Mouse (Mus musculus) thymus, postnatal 14 days (tissue): ENCODE data around the gene Cep85l.

Source experiments
- DNase-seq: peaks from one replicate; pipeline ENCODE4 v3.0.0; 2021

Cep85l gene

DNA sequence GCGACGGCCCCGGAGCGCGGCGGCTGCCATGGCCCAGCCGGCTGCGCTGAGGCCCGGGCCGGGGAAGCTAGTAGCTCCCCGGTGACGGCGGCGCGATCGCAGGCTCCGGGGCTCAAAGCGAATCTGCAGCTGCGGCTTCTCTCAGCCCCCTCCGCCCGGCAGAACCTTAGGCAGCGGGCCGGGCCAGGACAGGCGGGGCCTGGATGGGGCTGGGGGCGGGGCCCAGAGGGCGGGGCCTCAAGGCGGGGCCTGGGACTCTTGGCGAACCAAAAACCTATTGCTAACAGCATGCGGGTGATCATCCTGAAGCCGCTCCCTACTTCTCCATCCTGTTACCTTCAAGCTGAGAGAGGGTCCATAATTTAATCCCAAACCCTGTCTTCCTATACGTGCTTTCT, at the start of gene Cep85l:
Gene Cep85l, minus strand, starts transcription at position 239 of the 398 bp plus-strand sequence.
- DNase-seq: peak; percentile 88

- no peak for DNase-seq
Measured at GRCm38 (mm10) chr10:53428695-53429447, 49.1 kb upstream of the Cep85l start.

- DNase-seq: no peak
Measured at GRCm38 (mm10) chr10:53426524-53426923, 46.8 kb upstream of the Cep85l start.

DNA sequence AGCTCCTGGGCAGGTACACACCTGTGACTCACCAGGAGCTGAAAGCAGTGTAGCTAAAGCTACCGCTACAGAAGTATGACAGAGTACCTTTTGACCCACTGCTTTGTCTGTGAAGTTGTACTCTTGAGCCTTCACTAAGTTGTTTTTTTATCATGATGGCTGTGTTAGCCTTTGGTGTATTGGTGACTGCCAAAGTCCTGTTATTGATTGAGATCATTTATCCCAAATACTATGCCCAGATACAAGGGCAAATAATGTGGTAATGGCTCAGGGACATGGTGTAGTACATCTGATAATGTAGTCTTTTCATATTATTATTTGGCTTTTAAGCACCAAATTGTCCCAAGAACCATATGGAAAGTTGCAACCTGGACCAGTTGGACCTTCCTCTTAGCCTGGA, 43.3 kb upstream of the Cep85l start:
- no peak for DNase-seq

DNA sequence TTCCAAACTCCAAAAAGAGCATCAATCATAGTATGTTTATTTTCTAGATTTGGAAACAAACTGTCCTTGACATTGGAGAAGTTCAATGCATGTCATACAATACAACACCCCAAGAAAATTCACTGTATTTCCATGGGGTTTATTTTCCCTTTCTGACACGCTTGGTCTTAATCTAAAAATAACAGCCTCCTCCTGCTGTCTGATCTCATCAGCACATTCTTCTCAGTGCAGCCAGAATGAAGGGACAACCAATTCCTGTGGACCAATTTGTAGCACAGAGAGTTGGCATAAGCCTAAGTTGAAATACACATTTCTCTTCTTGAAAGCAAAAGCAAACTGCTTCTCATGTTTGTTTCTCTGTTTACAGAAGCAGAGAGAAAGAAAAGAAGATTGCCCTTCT, 42.5 kb upstream of the Cep85l start:
- no peak for DNase-seq

GRCm38 (mm10) chr10:53421613-53422012, 41.9 kb upstream of the Cep85l start:
- no peak for DNase-seq

- no peak for DNase-seq
Measured at GRCm38 (mm10) chr10:53420069-53420468, 40.3 kb upstream of the Cep85l start.

GRCm38 (mm10) chr10:53419139-53419935, 39.6 kb upstream of the Cep85l start:
- DNase-seq: no peak

DNA sequence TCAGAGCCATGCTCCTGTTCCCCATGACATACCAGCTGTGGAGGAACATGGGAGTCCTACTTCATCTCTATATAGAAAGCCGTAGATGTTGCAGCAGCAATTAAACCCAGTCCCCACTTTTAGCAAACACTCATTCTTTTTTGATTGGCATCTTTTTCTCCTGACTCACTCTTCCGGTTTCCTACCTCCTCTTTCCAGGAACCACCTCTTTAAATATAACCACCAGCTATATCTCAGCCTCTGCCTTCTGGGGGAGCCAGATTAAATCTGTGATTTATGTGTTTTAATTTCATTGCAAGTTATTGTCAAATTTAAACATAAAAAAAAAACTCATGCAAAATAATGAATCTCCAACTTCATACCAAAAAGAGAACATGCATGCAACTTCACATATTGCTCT, 37.3 kb upstream of the Cep85l start:
- no peak for DNase-seq

DNA sequence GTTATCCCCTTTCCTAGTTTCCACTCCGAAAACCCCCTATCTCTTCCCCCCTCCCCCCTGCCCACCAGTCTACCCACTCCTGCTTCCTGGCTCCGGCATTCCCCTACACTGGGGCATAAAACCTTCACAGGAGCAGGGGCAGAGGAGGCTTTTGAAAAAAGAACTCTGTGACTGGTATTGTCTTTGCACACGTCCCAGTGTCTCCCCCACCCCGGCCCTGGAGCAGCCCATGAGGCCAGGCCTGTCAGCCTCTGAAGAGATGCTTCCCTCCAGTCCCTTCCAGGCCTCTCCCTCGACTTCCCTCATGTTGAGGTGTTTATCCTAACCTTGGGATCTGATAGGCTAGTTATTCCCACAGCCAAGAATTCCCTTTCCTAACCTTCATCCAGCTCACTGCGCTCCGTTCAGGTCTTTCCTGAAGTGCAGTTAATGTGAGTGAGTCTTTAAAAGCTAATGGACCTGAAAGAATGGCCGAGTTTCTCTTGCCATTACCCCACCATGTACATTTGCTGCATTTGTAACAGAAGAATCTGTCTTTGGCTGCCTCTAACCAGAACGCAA, 36.5 kb upstream of the Cep85l start:
- no peak for DNase-seq

DNA sequence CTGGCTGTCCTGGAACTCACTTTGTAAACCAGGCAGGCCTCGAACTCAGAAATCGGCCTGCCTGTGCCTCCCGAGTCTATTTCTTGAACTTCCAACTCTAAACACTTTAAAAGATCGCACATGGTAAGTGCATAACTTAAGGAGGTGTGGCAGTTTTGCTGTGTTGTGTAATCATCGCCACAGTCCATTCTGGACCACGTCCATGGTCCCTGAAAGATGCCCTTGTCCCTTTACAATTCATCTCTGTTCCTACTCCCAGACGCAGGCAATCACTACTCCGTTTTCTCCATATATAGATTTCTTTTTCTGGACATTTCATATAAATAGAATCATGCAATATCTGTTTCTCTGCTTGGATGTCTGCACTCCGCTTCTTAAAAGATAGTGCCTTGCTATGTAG, 35.5 kb upstream of the Cep85l start:
- no peak for DNase-seq

GRCm38 (mm10) chr10:53414092-53415085, 34.6 kb upstream of the Cep85l start:
- no peak for DNase-seq

DNA sequence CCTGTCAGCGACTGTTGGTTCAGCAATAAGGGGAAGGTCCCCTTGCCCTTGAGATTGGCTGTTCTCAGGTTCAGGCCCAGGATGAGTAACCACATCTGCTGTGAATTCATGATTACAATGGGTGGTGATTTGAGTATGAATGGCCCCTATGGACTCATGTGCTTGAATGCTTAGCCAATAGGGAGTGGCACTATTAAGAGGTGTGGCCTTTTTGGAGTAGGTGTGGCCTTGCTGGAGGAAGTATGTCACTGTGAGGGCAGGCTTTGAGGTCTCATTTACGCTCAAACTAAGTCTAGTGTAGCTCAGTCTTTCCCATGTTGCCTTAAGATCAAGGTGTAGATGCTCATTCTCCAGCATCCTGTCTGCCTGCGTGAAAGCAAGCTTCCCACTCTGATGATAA, 33.2 kb upstream of the Cep85l start:
- DNase-seq: no peak

GRCm38 (mm10) chr10:53412165-53412564, 32.4 kb upstream of the Cep85l start:
- no peak for DNase-seq

GRCm38 (mm10) chr10:53410831-53411230, 31.1 kb upstream of the Cep85l start:
- DNase-seq: no peak

- DNase-seq: no peak
Measured at GRCm38 (mm10) chr10:53407422-53407821, 27.7 kb upstream of the Cep85l start.

- DNase-seq: no peak
Measured at GRCm38 (mm10) chr10:53406845-53407244, 27.1 kb upstream of the Cep85l start.

DNA sequence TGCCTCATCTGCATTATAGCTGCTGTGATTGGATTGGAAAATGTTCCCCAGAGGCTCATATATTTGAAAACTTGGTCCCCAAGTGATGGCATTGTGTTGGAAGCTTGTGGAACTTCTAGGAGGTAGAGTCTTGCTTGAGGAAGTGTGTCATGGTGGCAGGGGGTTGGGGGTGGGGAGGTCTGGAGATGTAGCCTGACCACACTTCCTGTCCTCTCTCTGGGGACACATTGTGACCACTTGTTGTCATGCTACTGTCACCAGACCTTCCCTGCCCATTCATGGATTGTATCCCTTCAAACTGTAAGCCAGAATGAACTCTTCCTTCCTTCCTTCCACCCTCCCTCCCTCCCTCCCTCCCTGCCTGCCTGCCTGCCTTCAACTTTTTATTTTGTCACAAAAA, 22.5 kb upstream of the Cep85l start:
- DNase-seq: no peak

DNA sequence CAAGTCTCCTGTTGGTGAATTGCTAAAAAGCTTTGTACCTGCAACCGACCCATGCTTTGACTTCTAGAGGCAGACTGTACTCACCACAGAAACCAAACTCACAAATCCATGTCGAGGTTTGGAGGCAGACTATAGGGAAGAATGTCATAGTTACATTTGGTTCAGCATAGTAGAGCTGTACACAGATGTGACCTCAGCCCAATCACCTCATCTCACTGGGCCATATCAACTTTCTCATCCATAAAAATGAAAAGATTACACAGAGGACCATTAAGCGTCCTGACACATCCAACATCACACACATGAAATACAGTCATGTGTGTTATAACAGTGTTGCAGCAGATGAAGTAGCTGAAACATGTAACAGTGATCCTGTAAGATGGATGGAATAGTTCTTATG, 19.3 kb upstream of the Cep85l start:
- DNase-seq: no peak

DNA sequence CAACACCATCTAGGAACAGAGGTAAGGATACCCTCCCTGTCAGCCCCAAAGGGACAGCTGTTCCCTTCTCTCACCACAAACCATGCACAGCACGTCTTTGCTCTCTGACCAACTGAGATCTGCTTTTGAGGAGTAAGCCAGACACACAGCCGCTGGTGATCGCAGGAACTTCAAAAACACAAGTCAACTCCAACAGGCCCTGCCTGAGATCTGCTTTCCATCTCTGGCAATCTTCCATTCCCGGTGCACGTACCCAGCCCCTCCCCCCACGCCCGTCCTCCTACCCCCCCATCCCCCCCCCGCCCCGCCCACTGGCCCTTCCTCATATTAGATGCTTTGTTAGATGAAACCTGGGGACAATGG, 18.8 kb upstream of the Cep85l start:
- no peak for DNase-seq

GRCm38 (mm10) chr10:53397846-53398539, 18.2 kb upstream of the Cep85l start:
- no peak for DNase-seq
